Mouse (Mus musculus): ENCODE data around the gene Pzp. TPM values are rescaled to one million over a fixed set of nuclear protein-coding genes. Genes with fewer than 3 reads are reported as not detected.

Pzp gene
- total RNA-seq, 2 experiments from 2014 or later = not detected

DNA sequence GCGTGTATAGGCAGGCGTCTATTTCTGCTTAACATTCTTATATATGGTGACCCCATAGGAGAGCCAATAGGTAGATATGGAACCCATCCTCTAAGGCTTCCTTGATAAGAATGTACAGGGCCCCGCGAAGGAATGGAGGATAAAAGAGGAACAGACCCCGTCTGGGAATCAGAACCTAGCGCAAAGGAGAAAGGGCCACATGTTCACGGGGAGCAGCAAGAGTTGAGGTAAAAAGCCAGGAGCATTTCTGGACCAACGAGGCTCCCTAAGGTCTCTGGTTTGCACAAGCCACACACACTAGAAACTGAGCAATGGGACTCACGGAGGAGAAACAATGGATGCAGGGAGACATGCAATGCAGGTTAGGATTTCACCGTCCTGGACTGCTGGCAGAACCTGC lies 89.2 kb downstream of the Pzp start:
- no peak for DNase-seq (ENCODE audit: extremely low spot score in 1 of 2, low spot score in 1 of 2)

DNA sequence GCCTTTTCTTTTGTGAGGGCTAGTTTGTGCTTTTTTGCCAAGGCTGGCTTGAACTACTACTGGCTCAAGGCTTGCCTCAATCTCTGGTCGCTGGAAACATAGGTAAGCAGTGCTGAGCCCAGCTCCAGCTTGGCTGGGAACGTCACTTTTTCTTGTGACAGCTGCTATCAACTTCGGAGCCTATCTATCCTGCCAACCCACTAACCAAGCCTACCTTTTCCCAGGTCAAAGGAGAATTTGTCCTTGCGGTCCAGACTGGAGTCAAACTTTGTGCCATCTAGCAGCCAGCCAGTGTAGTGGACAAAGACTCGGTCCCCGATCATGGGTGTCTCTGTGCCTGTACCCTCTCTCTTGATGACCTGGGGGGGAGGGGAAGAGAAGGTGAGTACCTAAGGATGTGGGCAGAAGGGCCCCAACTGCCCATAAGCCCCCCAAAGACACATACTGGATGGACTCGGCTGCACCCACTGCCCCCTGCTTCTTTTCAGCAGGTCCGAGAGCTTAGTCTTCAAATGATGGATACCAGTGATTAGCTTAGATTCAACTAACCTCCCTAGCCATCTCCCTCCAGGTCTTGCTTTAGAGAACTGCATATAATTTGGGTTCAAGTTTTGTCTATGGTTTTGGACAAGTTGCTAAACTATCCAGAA lies 90.0 kb downstream of the Pzp start:
- DNase-seq (ENCODE audit: extremely low spot score in 1 of 2, low spot score in 1 of 2) = no peak

DNA sequence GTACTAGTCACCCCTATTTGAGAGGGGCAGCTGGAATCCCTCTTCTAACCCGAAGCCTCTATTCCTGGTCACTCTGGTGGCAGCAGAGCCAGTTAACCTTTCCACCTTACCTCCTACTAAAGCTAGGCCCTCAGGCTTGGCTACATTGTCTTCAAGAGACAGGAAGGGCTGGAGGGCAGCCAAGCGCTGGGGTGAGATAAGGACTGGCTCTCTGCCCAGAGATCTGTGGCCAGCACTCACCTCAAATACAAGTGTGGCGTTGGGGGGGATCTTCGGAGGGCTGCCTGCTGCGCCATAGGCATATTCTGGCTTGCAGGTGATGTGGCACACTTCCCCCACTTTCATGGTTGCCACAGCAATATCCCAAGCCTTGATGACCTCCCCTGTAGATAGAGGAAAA lies 91.0 kb downstream of the Pzp start:
- DNase-seq (ENCODE audit: extremely low spot score in 1 of 2, low spot score in 1 of 2) = no peak

Other genes with a start within 250 kb of the Pzp start
- gene Tead4, start 225.9 kb downstream of the Pzp start, total RNA-seq (2021) = under 1 TPM; 0.79 to 0.92 TPM
- gene Tulp3, start 170.9 kb downstream of the Pzp start, total RNA-seq (2021) = 10 to 100 TPM; 21.9 to 22.9 TPM
- gene Rhno1, start 163.8 kb downstream of the Pzp start, total RNA-seq (2021) = 10 to 100 TPM; 19.5 to 20.3 TPM
- gene Foxm1, start 163.8 kb downstream of the Pzp start, total RNA-seq (2021) = 1 to 10 TPM; 1.6 to 2.0 TPM
- gene Tex52, start 151.3 kb downstream of the Pzp start, total RNA-seq (2021) = 1 to 10 TPM in 1 of 2 experiments, under 1 TPM in 1; 0.94 to 1.2 TPM
- not detected for gene Gm44596, start 151.2 kb downstream of the Pzp start, total RNA-seq (2021)
- gene Nrip2, start 127.4 kb downstream of the Pzp start, total RNA-seq (2021) = 10 to 100 TPM; 15.6 to 18.6 TPM
- gene Itfg2, start 101.8 kb downstream of the Pzp start, total RNA-seq (2021) = 10 to 100 TPM; 19.8 to 25.3 TPM
- 100 to 1,000 TPM; 107 to 120 TPM for gene Fkbp4, start 88.0 kb downstream of the Pzp start, total RNA-seq (2021)
- gene A2ml1, start 54.9 kb upstream of the Pzp start, total RNA-seq (2021) = 10 to 100 TPM; 11.1 to 14.6 TPM
- gene Klrb1a, start 96.8 kb upstream of the Pzp start, total RNA-seq (2021) = not detected
- not detected for gene Clec2h, start 135.7 kb upstream of the Pzp start, total RNA-seq (2021)
- gene Klrb1, start 196.3 kb upstream of the Pzp start, total RNA-seq (2021) = 1 to 10 TPM; 1.2 to 1.4 TPM

Data from layer of hippocampus, postnatal 25 days (tissue).